Mouse (Mus musculus) liver, embryonic 13.5 days (tissue): ENCODE results near the gene Rapgef4. TPM values are rescaled to one million over a fixed set of nuclear protein-coding genes. Genes with fewer than 3 reads are reported as not detected.

Source experiments
- ATAC-seq: fragments of 200-750 bp; cut with Nextera tagmentation; 2 replicates; pipeline ENCODE4 v1.8.0; 2017; ENCODE audit warnings: low read depth, mild to moderate bottlenecking, moderate number of reproducible peaks, moderate library complexity
- DNase-seq: peaks from one replicate; pipeline ENCODE4 v3.0.0; 2022
- H3K27ac ChIP-seq: fragments of 300-500 bp; sonication (generic); 2 replicates; pipeline ENCODE4 v1.5.1; 2015; ENCODE audit warnings: moderate library complexity, mild to moderate bottlenecking, inconsistent platforms
- H3K27me3 ChIP-seq: fragments of 300-500 bp; sonication (generic); 2 replicates; pipeline ENCODE4 v1.6.1; 2015; ENCODE audit warnings: mild to moderate bottlenecking, inconsistent platforms
- H3K36me3 ChIP-seq: fragments of 300-500 bp; sonication (generic); 2 replicates; pipeline ENCODE4 v1.6.1; 2015; ENCODE audit warnings: mild to moderate bottlenecking, inconsistent platforms
- H3K4me1 ChIP-seq: fragments of 300-500 bp; sonication (generic); replicated peaks from 2 replicates; pipeline ENCODE4 v1.6.1; 2015; ENCODE audit warnings: inconsistent platforms
- H3K4me2 ChIP-seq: fragments of 300-500 bp; sonication (generic); 2 replicates; pipeline ENCODE4 v1.6.1; 2015; ENCODE audit warnings: inconsistent platforms, mild to moderate bottlenecking, moderate library complexity
- H3K4me3 ChIP-seq: fragments of 300-500 bp; sonication (generic); replicated peaks from 2 replicates; pipeline ENCODE4 v1.5.1; 2015; ENCODE audit warnings: mild to moderate bottlenecking, inconsistent platforms
- H3K9ac ChIP-seq: fragments of 300-500 bp; sonication (generic); 2 replicates; pipeline ENCODE4 v1.6.1; 2015; ENCODE audit warnings: mild to moderate bottlenecking, inconsistent platforms
- H3K9me3 ChIP-seq: fragments of 300-500 bp; sonication (generic); replicated peaks from 2 replicates; pipeline ENCODE4 v1.6.1; 2016; ENCODE audit warnings: inconsistent platforms
- WGBS: fragments of 180-500 bp; shearing (Covaris S2); methylation state at CpG from one replicate; pipeline ENCODE4 v1.1.7; 2015; ENCODE audit not compliant: insufficient replicate concordance; 5-methylcytosine and 5-hydroxymethylcytosine counted together
- polyA plus RNA-seq: library from polyadenylated mRNA; unstranded; fragments of >200 nt; fragmentation: Nextera tagmentation; extraction: Ambion mirVana; gene quantifications from 2 replicates; pipeline ENCODE4 v1.2.1, GENCODE M21; 2015

Gene Rapgef4
- polyA plus RNA-seq, 1 experiment from 2014 or later: 2.7 TPM

DNA sequence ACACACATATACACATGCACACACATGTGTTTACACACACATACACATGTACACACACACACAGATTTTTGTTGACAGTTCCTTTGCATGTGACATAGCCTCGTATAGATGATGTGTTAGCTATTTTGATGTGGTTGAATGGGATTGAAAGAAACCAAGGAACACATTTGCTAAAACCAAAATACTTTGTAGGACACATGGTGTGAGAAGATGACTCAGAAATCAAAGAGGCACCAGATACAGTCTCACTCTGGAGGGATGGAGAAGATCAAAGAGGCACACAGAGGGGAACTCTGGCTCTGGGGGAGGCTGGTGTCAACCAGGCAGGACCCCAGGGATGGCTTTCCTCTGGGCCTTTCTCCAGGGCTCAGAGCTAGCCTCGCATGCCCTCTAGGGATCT lies 4.7 kb downstream of the Rapgef4 start:
- H3K36me3 ChIP-seq: no peaks in the 10 kb centered on the region
- H3K9me3 ChIP-seq: no peaks in the 10 kb centered on the region
- peaks cover 25% of the 10 kb centered on the region for H3K27me3 ChIP-seq
- no peak for DNase-seq
- no peak overlapping the region for H3K9ac ChIP-seq
- no peak overlapping the region for H3K4me3 ChIP-seq
- peaks cover 11% of the 10 kb centered on the region for H3K4me1 ChIP-seq
- H3K4me2 ChIP-seq: no peak overlapping the region
- H3K27ac ChIP-seq: no peak overlapping the region
- no peak for ATAC-seq
- WGBS: 55% methylated on average over 2 of the region's 2 CpGs

DNA sequence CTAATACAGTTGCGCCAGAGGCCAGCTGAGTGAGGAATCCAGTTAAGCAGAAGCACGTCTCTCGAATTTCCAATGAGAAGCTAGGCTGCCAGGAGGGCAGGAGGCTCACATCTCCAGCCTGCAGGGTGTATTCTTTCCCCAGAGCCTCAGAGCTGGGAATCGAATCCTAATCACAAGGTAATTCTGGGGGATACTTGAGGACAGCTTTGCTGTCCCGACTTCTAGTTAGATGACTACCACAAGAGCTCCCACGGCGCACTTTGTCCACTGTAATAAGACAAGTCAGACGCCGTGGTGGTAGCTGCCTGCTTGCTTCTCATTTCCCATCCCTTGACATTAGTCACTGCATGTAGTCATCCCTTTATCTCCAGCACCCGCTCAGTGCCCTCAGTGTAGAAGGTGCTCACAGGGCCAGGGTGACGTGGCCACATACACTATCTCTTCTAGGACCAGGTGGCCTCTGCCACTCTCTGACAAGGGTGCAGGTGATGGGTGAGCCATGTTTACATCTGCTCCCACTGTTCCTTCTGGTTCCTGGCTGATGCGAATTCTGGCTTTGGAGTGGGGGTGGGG lies 5.3 kb downstream of the Rapgef4 start:
- Histone ChIP-seq H3K27me3 (peaks cover 18% of the 10 kb centered on the region), H3K36me3 (no peaks in the 10 kb centered on the region), H3K27ac (no peak overlapping the region), H3K4me1 (peaks cover 11% of the 10 kb centered on the region), H3K9ac (no peak overlapping the region), H3K4me2 (no peak overlapping the region), H3K4me3 (no peak overlapping the region), H3K9me3 (no peaks in the 10 kb centered on the region)
- DNase-seq (no peak), ATAC-seq (peak; percentile 76)
- 64% methylated on average over 12 of the region's 12 CpGs for WGBS

GRCm38 (mm10) chr2:71988572-71988971 lies 7.5 kb downstream of the Rapgef4 start:
- ATAC-seq (no peak), DNase-seq (no peak)
- Histone ChIP-seq H3K27ac (no peak overlapping the region), H3K4me1 (peaks cover 4% of the 10 kb centered on the region; the same call in 1 of the 2 replicates), H3K4me3 (no peak overlapping the region), H3K27me3 (no peaks in the 10 kb centered on the region), H3K9me3 (no peaks in the 10 kb centered on the region), H3K9ac (no peak overlapping the region), H3K36me3 (no peaks in the 10 kb centered on the region), H3K4me2 (no peak overlapping the region)
- WGBS: 48% methylated on average over 6 of the region's 6 CpGs

DNA sequence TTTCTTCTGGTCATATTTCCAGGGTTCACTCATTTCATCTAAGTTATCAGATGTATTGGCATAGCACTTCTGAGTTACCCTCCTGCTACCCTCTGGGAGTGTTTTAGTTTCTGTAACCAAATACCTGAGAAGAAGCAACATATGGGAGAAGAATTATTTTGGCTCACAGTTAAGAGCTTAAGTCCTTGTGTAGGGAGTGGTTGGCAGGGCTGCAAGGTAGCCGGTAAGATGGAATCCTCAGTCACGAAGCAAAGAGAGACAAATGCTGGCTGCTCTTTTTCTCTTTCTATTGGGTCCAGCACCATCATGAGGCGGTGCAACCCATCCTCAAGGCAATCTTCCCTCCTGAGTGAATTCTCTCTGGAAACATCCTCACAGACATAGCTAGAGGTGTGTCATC lies 11.1 kb downstream of the Rapgef4 start:
- 79% methylated on average over 3 of the region's 3 CpGs for WGBS
- H3K9ac ChIP-seq: no peak overlapping the region
- ATAC-seq (no peak), DNase-seq (no peak)
- no peaks in the 10 kb centered on the region for H3K4me1 ChIP-seq
- no peak overlapping the region for H3K4me3 ChIP-seq
- H3K9me3 ChIP-seq: no peaks in the 10 kb centered on the region
- no peaks in the 10 kb centered on the region for H3K27me3 ChIP-seq
- no peak overlapping the region for H3K27ac ChIP-seq
- H3K4me2 ChIP-seq: no peak overlapping the region
- H3K36me3 ChIP-seq: no peaks in the 10 kb centered on the region

- no peak overlapping the region for H3K4me3 ChIP-seq
- no peak overlapping the region for H3K27ac ChIP-seq
- H3K27me3 ChIP-seq: no peaks in the 10 kb centered on the region
- WGBS: 69% methylated on average over 5 of the region's 5 CpGs
- no peaks in the 10 kb centered on the region for H3K4me1 ChIP-seq
- DNase-seq: no peak
- ATAC-seq: no peak
- no peaks in the 10 kb centered on the region for H3K36me3 ChIP-seq
- no peak overlapping the region for H3K9ac ChIP-seq
- H3K9me3 ChIP-seq: no peaks in the 10 kb centered on the region
- no peak overlapping the region for H3K4me2 ChIP-seq
Measured at GRCm38 (mm10) chr2:71993729-71994423, 12.8 kb downstream of the Rapgef4 start.

DNA sequence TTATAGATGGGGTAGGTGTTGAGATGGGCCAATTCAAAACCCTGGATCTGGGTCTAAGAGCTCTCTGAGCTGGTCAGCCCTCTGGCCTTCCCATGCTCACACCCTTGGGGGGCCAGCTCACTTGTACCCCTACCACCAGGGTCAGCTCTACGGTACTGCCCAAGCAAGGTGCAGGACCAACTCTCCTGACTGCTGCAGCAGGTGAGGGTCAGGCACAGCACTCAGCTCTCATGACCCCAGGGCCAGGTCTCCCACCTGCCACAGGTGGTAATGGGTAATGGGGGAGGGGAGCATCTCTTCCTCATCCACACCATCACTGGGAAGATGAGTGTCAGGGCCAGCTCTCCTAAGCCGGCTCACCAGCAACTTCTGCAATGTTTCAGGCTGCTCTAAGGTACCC lies 17.5 kb downstream of the Rapgef4 start:
- H3K27ac ChIP-seq: no peak overlapping the region
- DNase-seq (no peak), ATAC-seq (no peak)
- H3K9me3 ChIP-seq: no peaks in the 10 kb centered on the region
- no peaks in the 10 kb centered on the region for H3K27me3 ChIP-seq
- H3K4me3 ChIP-seq: no peak overlapping the region
- no peak overlapping the region for H3K4me2 ChIP-seq
- WGBS: 58% methylated on average over 2 of the region's 2 CpGs
- H3K9ac ChIP-seq: no peak overlapping the region
- H3K4me1 ChIP-seq: no peaks in the 10 kb centered on the region
- H3K36me3 ChIP-seq: no peaks in the 10 kb centered on the region

DNA sequence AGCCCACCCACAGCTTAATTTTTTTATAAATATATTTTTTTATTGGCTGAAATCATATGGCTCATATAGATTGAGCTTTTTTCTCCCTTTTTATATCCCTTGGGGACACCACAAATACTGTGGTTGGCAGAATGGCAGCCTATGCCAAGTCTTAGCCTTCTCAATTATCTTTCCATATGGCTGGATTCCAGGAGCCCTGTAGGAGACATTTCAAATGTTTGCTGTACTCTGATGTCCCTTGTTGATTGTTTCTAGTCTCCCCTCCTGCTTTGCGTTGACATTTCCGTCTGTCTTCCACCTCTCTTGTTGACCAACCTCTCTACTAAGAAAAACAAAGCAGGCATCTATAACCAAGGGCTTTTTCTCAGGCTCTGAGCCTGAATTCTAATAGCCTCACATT lies 19.1 kb downstream of the Rapgef4 start:
- DNase-seq (no peak), ATAC-seq (no peak)
- Histone ChIP-seq H3K36me3 (no peaks in the 10 kb centered on the region), H3K9me3 (no peaks in the 10 kb centered on the region), H3K4me2 (no peak overlapping the region), H3K27me3 (no peaks in the 10 kb centered on the region), H3K9ac (no peak overlapping the region), H3K27ac (no peak overlapping the region), H3K4me3 (no peak overlapping the region), H3K4me1 (no peaks in the 10 kb centered on the region)
- 80% methylated on average over 2 of the region's 2 CpGs for WGBS

DNA sequence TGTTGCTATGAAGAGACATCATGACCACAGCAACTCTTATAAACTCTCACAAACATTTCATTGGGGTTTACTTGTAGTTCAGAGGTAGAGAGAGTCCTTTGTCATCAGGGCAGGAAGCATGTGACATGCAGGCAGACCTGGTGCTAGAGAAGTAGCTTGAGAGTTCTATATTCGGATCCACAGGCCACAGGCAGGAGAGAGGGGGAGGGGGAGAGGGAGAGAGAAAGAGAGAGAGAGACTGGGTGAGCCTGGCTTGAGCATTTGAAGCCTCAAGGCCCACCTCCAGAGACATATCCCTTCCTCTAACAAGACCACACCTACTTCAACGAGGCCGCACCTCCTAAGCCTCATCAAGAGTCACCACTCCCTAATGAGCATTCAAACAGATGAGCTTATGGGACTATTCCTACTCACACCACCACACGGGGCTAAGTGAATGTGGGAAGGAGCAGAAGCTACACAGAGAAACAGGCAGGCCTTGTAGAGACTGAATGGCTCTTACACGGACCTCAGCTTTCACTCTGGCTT lies 21.9 kb downstream of the Rapgef4 start:
- no peak overlapping the region for H3K9ac ChIP-seq
- WGBS: 56% methylated on average over 5 of the region's 5 CpGs
- DNase-seq: no peak
- H3K36me3 ChIP-seq: no peaks in the 10 kb centered on the region
- no peak overlapping the region for H3K4me3 ChIP-seq
- no peak overlapping the region for H3K27ac ChIP-seq
- no peaks in the 10 kb centered on the region for H3K27me3 ChIP-seq
- H3K4me2 ChIP-seq: no peak overlapping the region
- H3K4me1 ChIP-seq: no peaks in the 10 kb centered on the region
- no peak for ATAC-seq
- no peaks in the 10 kb centered on the region; the same call in 1 of the 2 replicates for H3K9me3 ChIP-seq

DNA sequence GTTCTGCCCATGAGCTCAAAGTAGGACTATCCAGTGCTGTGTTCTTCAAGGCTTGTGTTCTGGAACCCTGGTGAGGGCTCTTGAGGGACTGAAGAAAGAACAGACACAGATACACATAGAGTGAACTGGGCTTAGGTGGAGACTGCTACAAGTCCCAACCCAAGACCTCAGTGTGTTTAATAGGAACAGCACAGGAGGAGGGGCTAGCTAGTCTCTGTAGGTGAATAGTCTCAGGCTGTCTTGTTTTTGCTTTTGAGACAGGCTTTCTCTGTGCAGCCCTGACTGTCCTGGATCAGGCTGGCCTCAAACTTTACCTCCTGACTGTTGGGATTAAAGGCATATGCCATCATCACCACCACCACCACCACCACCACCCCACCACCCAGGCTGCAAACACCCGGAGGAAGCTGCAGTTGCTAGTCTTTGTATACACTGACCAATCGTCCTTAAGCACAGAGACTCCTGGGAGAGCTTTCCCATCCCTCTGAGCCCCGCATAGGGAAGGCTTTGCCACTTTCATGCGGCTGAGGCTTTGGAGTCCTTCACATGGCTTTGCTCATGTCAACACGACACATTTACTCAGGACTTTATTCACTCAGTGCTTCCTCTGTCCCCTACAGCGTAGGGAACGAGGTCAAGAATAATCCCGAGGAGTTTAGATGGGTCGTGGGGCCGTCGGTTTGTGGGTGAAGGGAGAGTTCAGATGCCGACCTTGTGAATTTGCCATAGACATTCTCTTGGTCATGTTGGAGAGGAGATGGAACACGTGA lies 22.9 kb downstream of the Rapgef4 start:
- no peak for ATAC-seq
- Histone ChIP-seq H3K27ac (no peak overlapping the region), H3K9ac (no peak overlapping the region)

GRCm38 (mm10) chr2:72005051-72005450 lies 24.0 kb downstream of the Rapgef4 start:
- no peak overlapping the region for H3K4me2 ChIP-seq
- ATAC-seq (no peak), DNase-seq (no peak)
- H3K9me3 ChIP-seq: no peaks in the 10 kb centered on the region; the same call in 1 of the 2 replicates
- H3K27ac ChIP-seq: no peak overlapping the region
- no peak overlapping the region for H3K9ac ChIP-seq
- no peaks in the 10 kb centered on the region for H3K27me3 ChIP-seq
- no peaks in the 10 kb centered on the region for H3K36me3 ChIP-seq
- no peaks in the 10 kb centered on the region for H3K4me1 ChIP-seq
- WGBS: 79% methylated on average over 16 of the region's 16 CpGs
- H3K4me3 ChIP-seq: no peak overlapping the region

More for the DNA sequence above, 22.9 kb downstream of the Rapgef4 start:
- Histone ChIP-seq H3K4me2 (no peak overlapping the region), H3K4me1 (no peaks in the 10 kb centered on the region), H3K27me3 (no peaks in the 10 kb centered on the region), H3K4me3 (no peak overlapping the region), H3K36me3 (no peaks in the 10 kb centered on the region), H3K9me3 (no peaks in the 10 kb centered on the region; the same call in 1 of the 2 replicates)
- no peak for DNase-seq
- WGBS: 72% methylated on average over 13 of the region's 13 CpGs

- Histone ChIP-seq H3K27ac (no peak overlapping the region), H3K27me3 (no peaks in the 10 kb centered on the region), H3K4me1 (no peaks in the 10 kb centered on the region), H3K9me3 (no peaks in the 10 kb centered on the region; the same call in 1 of the 2 replicates), H3K36me3 (no peaks in the 10 kb centered on the region), H3K9ac (no peak overlapping the region), H3K4me2 (no peak overlapping the region), H3K4me3 (no peak overlapping the region)
- DNase-seq (no peak), ATAC-seq (no peak)
- 64% methylated on average over 3 of the region's 3 CpGs for WGBS
Measured at GRCm38 (mm10) chr2:72009446-72010218, 28.6 kb downstream of the Rapgef4 start.
